Mouse (Mus musculus) erythroblast, embryonic 14.5 days (primary cell): ENCODE results near the gene Vgll1.

Experiments used
- GATA1 ChIP-seq: IDR thresholded peaks from 2 replicates; pipeline ENCODE4 v1.6.1; 2012; ENCODE audit warnings: low read length, inconsistent platforms, mixed read lengths
- TAL1 ChIP-seq: IDR thresholded peaks from 3 replicates; pipeline ENCODE4 v1.6.1; 2012; ENCODE audit warnings: low read length, inconsistent platforms, mixed read lengths

DNA sequence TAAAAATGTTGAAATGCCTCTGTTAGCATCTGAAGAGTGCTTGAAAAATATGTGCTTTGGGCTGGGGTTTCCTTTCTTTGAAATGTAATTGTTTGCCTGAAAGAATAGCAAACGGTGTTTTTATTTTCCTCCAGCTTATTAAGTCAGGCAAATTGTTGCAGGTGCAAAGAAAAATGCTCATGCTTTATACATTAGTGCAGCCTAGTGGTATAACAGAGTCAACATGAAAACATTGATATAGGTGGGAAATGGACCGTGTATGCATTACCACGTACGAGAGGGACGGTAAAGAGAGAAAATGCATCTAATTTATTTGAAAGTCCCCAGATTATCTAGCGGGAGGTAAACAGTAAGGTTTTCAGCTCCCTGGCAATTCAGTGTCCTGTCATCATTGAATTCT, 44.0 kb upstream of the Vgll1 start:
- TF ChIP-seq GATA1 (no peak), TAL1 (no peak)
